Mouse (Mus musculus) leukemia stem cell, adult 10-12 weeks (primary cell): ENCODE measurements around the gene Zfp212. TPM values are rescaled to one million over a fixed set of nuclear protein-coding genes. Genes with fewer than 3 reads are reported as not detected.

Source experiments
- polyA plus RNA-seq: library from polyadenylated mRNA; stranded (reverse); fragments of >175 nt; gene quantifications from 2 replicates; pipeline ENCODE4 v1.2.3, GENCODE M21; 2012; ENCODE audit warnings: low replicate concordance

Gene Zfp212
- 12.8 and 14.1 TPM in 2 replicates for polyA plus RNA-seq

DNA sequence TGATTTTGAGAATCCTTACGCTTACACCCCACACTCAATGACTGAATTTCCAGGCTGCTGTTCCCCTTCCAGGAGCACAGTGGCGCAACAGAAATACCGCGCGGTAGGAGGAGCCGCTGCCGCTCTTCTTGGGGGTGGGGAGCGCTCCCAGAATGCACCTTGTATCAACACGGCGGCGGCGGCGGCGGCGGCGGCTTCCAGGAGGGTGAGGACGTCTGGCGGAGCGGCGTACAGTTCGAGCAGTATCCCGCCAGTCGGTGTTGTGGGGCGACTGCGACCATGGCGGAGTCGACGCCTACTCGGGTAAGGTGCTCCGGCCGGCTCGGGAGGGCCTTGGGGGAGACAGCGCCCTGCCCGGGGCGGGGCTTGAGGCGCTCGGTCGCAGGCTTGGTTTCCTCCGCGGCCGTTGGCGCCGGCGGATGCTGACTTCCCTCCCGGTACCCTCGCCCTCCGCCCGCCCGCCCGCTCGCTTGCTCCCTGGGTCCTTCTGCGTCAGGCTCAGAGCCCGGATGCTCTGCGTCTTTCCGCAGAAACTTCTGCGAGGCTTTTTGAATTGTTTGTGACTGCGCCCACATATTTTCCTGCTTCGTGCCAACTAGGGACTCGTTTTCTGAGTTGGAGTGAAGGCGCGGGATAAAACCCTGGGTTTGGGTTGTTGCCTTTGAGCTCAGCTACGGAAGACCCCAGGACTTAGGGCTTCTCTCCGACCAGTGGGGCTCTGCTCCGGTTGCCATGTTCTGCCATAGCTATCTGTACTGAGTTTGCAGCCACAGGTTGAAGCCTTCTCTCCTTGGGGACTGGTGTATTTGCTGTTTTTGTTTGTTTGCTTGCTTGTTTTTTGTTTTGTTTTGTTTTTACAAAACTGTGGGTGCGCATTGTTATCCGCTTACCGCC, at the start of gene Zfp212:
TSS of gene Zfp212 (plus strand) at position 30 of the 894 bp plus-strand sequence.

GRCm38 (mm10) chr6:47877058-47877457, 43.2 kb upstream of the Zfp212 start, which contains the start of gene Zfp282:
Zfp282 (plus strand) TSS chr6:47877204.

GRCm38 (mm10) chr6:47953191-47953726, 33.0 kb downstream of the Zfp212 start, which contains the start of gene Zfp956:
Zfp956 (plus strand) TSS chr6:47953390.

Other genes with a start within 250 kb of the Zfp212 start
- 1.6 and 2.9 TPM in 2 replicates for gene Pdia4, start 107.0 kb upstream of the Zfp212 start, polyA plus RNA-seq
- gene Zfp786, start 89.6 kb upstream of the Zfp212 start, polyA plus RNA-seq = 0.06 and 0.09 TPM in 2 replicates
- gene Zfp398, start 84.8 kb upstream of the Zfp212 start, polyA plus RNA-seq = 4.1 and 6.1 TPM in 2 replicates
- 9.4 and 22.8 TPM in 2 replicates for gene Zfp282, start 43.3 kb upstream of the Zfp212 start, polyA plus RNA-seq
- 4.3 and 11.5 TPM in 2 replicates for gene Zfp956, start 32.9 kb downstream of the Zfp212 start, polyA plus RNA-seq
- gene Zfp777, start 128.4 kb downstream of the Zfp212 start, polyA plus RNA-seq = 63.6 and 67.8 TPM in 2 replicates
- 22.9 and 31.9 TPM in 2 replicates for gene Zfp746, start 166.1 kb downstream of the Zfp212 start, polyA plus RNA-seq